Mouse (Mus musculus): Measurements from ENCODE around the gene Gm28053.

Gene Gm28053

DNA sequence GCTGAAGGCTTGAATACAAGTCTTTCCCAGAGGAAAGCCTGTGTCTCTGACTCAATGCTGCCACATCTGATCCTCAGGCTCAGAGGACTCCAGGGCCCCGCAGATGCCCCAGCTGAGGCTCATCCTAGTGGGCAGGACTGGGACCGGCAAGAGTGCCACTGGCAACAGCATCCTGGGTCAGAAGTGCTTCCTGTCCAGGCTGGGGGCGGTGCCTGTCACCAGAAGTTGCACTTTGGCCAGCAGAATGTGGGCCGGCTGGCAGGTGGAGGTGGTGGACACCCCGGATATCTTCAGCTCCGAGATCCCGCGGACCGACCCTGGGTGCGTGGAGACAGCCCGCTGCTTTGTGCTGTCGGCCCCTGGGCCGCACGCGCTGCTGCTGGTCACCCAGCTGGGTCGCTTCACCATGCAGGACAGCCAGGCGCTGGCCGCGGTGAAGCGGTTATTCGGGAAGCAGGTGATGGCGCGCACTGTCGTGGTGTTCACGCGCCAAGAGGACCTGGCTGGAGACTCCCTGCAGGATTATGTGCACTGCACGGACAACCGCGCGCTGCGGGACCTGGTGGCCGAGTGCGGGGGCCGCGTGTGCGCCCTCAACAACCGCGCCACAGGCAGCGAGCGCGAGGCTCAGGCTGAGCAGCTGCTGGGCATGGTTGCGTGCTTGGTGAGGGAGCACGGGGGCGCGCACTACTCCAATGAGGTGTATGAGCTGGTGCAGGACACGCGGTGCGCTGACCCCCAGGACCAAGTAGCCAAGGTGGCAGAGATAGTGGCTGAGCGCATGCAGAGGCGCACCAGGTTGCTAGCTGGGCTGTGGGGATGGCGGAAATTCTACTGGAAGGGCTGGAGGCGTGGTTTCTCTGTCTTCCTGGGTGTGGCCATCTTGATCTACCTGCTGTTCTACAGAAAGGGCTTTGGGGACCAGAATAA is 24.3 kb downstream of the Gm28053 start:
- DNase-seq, result no peak

- DNase-seq, result no peak
Measured at GRCm38 (mm10) chr6:48745490-48745889, 27.1 kb downstream of the Gm28053 start.

- DNase-seq, result no peak
Measured at GRCm38 (mm10) chr6:48745959-48746889, 27.8 kb downstream of the Gm28053 start, which contains the start of gene Gimap5. TSS of gene Gimap5 (plus strand) at chr6:48746197.

- no peak for DNase-seq
Measured at GRCm38 (mm10) chr6:48747091-48747966, 28.9 kb downstream of the Gm28053 start.

- DNase-seq, result no peak
Measured at GRCm38 (mm10) chr6:48763567-48764270, 45.3 kb downstream of the Gm28053 start.

DNA sequence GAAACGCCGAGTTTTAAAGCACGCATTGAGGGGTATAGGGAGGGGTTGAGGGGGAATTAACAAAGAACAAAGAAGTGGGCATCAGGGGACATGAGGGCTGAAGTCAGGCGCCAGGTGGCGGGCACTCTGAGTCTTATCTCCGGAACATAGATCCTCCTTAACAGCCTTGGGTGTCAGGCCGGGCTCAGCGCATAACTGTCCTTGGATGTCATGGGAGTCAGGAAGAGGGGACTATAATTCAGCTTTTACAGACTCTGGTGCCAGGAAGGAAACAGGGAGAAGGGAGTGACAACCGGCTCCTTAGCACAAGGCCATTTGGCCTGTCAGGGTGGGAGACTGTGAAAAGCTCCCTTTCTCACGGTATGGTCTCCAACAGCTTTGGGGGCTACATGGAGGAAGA is 46.1 kb downstream of the Gm28053 start:
- DNase-seq, result no peak

- no peak for DNase-seq
Measured at GRCm38 (mm10) chr6:48768178-48768869, 49.9 kb downstream of the Gm28053 start.

DNA sequence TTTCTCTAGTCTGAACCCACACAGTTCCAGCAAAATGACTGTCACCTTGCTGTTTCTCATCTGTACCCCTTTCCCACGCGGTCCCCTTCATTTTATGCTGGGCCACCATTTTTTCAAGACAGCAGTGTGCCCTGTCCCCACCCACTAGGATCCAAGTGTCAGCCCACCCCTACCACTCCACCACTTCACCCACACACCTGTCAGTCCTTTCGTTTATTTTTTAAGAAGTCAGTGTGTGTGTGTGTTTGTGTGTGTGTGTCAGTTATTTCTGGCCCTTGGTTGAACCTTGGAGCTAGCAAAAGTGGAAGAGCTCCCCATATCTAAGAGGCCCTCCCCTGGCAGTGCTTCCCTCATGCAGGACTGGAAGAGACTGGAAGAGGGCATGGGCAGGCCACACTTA is 50.5 kb downstream of the Gm28053 start:
- no peak for DNase-seq

GRCm38 (mm10) chr6:48770696-48771095 is 52.3 kb downstream of the Gm28053 start, which contains the start of gene Gimap3:
TSS of gene Gimap3 (minus strand) at chr6:48770851.
- DNase-seq, result no peak

- DNase-seq, result peak; percentile 48
Measured at GRCm38 (mm10) chr6:48772030-48772429, 53.6 kb downstream of the Gm28053 start.

GRCm38 (mm10) chr6:48784406-48784805 is 66.0 kb downstream of the Gm28053 start:
- no peak for DNase-seq

DNA sequence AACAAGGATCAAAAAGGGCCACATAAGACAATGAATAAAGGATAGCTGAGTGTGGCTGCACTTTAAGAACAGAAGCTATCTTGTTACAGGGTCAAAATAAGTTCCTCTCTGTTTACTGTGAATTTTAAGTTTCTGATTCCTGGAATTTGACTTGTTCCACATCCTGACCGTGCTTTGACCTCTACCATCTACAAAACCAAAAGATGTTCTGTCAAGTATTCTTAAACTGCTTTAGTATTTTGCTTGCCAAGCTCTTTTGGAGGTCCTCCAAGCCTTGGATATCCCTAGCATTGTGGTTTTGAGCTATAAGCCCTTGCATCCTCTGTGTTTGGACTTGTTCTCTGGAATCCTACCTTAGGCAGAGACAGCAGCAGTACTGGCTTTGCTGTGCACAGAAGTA is 66.8 kb downstream of the Gm28053 start:
- no peak for DNase-seq

GRCm38 (mm10) chr6:48785601-48786000 is 67.2 kb downstream of the Gm28053 start:
- DNase-seq, result no peak

GRCm38 (mm10) chr6:48787867-48788266 is 69.5 kb downstream of the Gm28053 start:
- DNase-seq, result no peak

DNA sequence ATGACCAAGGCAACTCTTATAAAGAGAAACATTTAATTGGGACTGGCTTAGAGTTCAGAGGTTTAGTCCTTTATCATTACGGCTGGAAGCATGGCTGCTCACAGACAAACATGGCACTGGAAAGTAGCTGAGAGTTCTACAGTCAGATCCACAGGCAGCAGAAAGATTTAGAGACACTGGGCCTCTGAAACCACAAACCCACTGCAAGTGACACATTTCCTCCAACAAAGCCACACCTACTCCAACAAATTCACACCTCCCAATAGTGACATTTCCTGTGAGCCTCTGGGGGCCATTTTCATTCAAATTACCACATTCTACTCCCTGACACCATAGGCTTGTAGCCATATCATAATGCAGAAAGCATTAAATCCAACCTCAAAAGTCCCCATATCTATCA is 83.5 kb downstream of the Gm28053 start:
- DNase-seq, result no peak

Measured in cerebellum, adult 11-12 months (tissue).